Mouse (Mus musculus) hindbrain, postnatal 0 days (tissue): ENCODE measurements at regions not wholly inside any gene's neighbourhood (a gene's known extent, or its start where the extent isn't known, plus 50 kb on each side); places are given as distances from the start of the nearest gene placed in this dataset.

Experiments
- ATAC-seq: fragments of 200-750 bp; cut with Nextera tagmentation; 2 replicates; pipeline ENCODE4 v1.8.0; 2017; ENCODE audit warnings: mild to moderate bottlenecking, moderate TSS enrichment, moderate library complexity
- DNase-seq: peaks from one replicate; pipeline ENCODE4 v3.0.0-alpha.2; 2015; ENCODE audit warnings: low spot score
- H3K27ac ChIP-seq: fragments of 300-500 bp; sonication (generic); 2 replicates; pipeline ENCODE4 v1.5.1; 2014; ENCODE audit warnings: mild to moderate bottlenecking
- H3K27me3 ChIP-seq: fragments of 300-500 bp; sonication (generic); 2 replicates; pipeline ENCODE4 v1.6.1; 2014; ENCODE audit warnings: low read length, mixed read lengths; ENCODE audit not compliant: insufficient read depth
- H3K36me3 ChIP-seq: fragments of 300-500 bp; sonication (generic); 2 replicates; pipeline ENCODE4 v1.6.1; 2014; ENCODE audit warnings: low read length, mixed read lengths; ENCODE audit not compliant: insufficient read depth
- H3K4me1 ChIP-seq: fragments of 300-500 bp; sonication (generic); 2 replicates; pipeline ENCODE4 v1.6.1; 2014; ENCODE audit warnings: antibody characterized with exemption, low read length, mixed read lengths; ENCODE audit not compliant: insufficient read depth
- H3K4me2 ChIP-seq: fragments of 300-500 bp; sonication (generic); 2 replicates; pipeline ENCODE4 v1.6.1; 2014; ENCODE audit warnings: low read depth, mild to moderate bottlenecking, low read length, moderate library complexity, mixed read lengths
- H3K4me3 ChIP-seq: fragments of 300-500 bp; sonication (generic); 2 replicates; pipeline ENCODE4 v1.5.1; 2014; ENCODE audit warnings: low read length
- H3K9ac ChIP-seq: fragments of 300-500 bp; sonication (generic); replicated peaks from 2 replicates; pipeline ENCODE4 v1.6.1; 2014; ENCODE audit warnings: mild to moderate bottlenecking, low read length, moderate library complexity, mixed read lengths
- H3K9me3 ChIP-seq: fragments of 300-500 bp; sonication (generic); 2 replicates; pipeline ENCODE4 v1.6.1; 2016; ENCODE audit warnings: low read length, mixed read lengths
- CTCF ChIP-seq: IDR thresholded peaks from 2 replicates; pipeline ENCODE4 v1.5.1; 2016; ENCODE audit warnings: antibody characterized with exemption, control low read depth, low read depth
- whole genome bisulfite sequencing: fragments of 180-500 bp; shearing (Covaris S2); extraction: QIAGEN DNeasy Blood & Tissue Kit; methylation state at CpG from one replicate; pipeline ENCODE4 v1.1.7; 2014; 5-methylcytosine and 5-hydroxymethylcytosine counted together

DNA sequence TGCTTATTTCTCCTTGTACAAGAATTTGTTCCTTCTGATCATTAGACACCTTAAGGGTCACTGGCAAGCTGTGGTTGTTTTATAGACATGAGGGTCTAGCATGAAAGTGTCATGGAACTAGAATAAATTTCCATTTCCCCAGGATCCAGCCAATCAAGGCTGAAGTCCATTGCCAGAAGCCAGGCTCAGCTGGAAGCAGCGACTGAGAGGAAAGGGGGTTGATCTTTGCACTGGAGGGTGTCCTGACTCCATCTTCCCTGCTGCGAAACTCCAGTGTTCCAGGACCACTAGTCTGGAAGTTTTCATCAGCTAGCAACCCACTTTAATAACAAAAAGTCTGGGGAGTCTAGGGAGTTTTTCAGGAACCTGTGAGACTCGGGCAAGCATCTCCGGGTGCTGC is 517.0 kb downstream of the Kcnj2 start:
- no peak overlapping the region for H3K4me3 ChIP-seq
- no peaks in the 10 kb centered on the region for H3K27me3 ChIP-seq
- no peak overlapping the region for H3K9ac ChIP-seq
- no peak for ATAC-seq
- H3K36me3 ChIP-seq: no peaks in the 10 kb centered on the region
- no peak overlapping the region for H3K4me2 ChIP-seq
- H3K4me1 ChIP-seq: no peaks in the 10 kb centered on the region
- H3K9me3 ChIP-seq: no peaks in the 10 kb centered on the region
- DNase-seq: no peak
- no peak for TF ChIP-seq CTCF
- 77% methylated on average over 4 of the region's 4 CpGs for WGBS
- no peak overlapping the region for H3K27ac ChIP-seq

DNA sequence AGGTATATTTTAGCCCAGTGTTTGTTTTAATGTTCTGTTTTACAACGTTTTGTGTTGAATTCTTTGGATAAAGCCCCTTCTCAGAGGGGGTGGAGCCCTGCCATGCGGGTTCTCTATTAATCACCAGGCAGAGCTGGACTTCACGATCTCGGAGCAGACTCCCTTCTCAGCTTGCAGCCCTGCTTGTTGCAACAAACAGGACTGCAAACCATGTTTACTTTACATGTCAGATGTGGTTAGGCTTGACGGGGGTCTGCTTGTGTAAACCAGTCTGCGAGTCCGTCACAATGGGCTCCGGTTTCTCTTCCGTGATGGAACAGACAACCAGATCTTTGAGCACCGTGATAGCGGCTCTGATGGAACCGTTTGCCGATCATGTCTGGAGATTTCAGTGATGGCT is 517.6 kb downstream of the Kcnj2 start:
- 78% methylated on average over 13 of the region's 13 CpGs for WGBS
- H3K4me2 ChIP-seq: peak overlapping the region; percentile 3; the same call in 1 of the 2 replicates

DNA sequence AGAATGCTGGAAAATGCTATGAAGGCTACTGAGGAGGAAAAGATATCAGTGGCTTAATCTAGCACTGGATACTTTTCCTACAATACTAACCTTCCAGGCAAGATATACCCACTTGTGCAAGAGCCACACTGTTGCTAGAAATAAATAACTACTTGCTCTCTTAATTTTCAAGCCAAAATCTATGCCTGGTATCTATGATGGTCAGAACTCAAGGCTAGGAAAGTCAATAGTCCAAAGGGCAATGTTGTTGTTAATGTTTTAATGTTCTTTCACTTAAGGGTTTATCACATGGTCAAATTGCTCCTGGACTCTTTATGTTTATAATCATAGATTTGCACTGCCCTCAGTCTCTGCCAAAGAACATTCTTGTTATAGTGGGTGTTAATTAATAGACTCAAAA is 533.5 kb downstream of the Kcnj2 start:
- no peaks in the 10 kb centered on the region for H3K4me1 ChIP-seq
- no peak for DNase-seq
- TF ChIP-seq CTCF: no peak
- no peak overlapping the region for H3K27ac ChIP-seq
- no peak for ATAC-seq
- no peak overlapping the region for H3K9ac ChIP-seq
- no peaks in the 10 kb centered on the region for H3K9me3 ChIP-seq
- no peaks in the 10 kb centered on the region for H3K27me3 ChIP-seq
- H3K36me3 ChIP-seq: no peaks in the 10 kb centered on the region
- no peak overlapping the region for H3K4me2 ChIP-seq
- H3K4me3 ChIP-seq: no peak overlapping the region

More for the DNA sequence above, 517.6 kb downstream of the Kcnj2 start:
- H3K36me3 ChIP-seq: no peaks in the 10 kb centered on the region
- no peak overlapping the region for H3K4me3 ChIP-seq
- H3K27ac ChIP-seq: no peak overlapping the region
- DNase-seq (no peak), ATAC-seq (no peak)
- no peak for TF ChIP-seq CTCF
- H3K9ac ChIP-seq: no peak overlapping the region
- H3K27me3 ChIP-seq: no peaks in the 10 kb centered on the region
- H3K4me1 ChIP-seq: no peaks in the 10 kb centered on the region
- no peaks in the 10 kb centered on the region for H3K9me3 ChIP-seq

DNA sequence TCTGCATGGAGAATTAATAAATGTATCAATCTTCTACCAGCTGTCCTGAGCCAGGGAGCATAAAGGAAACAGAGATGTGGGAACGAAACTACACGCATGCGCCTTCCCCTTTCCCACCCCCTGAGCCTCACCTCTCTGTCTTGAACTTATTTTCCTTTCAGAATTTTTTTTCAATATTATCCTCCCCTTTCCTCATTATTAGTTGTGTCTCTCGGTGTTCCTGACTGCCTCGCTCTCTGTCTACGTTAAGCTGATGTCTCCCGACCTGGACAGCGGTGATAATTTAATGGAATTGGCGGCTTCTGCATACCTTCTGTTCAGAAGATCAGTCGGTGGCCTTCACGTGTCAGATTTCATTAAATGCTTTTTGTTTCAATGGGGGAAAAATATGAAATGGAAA is 539.2 kb downstream of the Kcnj2 start:
- Histone ChIP-seq H3K4me1 (no peaks in the 10 kb centered on the region), H3K36me3 (no peaks in the 10 kb centered on the region), H3K27me3 (no peaks in the 10 kb centered on the region), H3K9ac (no peak overlapping the region), H3K27ac (no peak overlapping the region), H3K9me3 (no peaks in the 10 kb centered on the region), H3K4me3 (peak overlapping the region; percentile 18; the same call in 1 of the 2 replicates), H3K4me2 (peak overlapping the region; percentile 41)
- no peak for ATAC-seq
- no peak for DNase-seq
- 70% methylated on average over 11 of the region's 11 CpGs for WGBS
- no peak for TF ChIP-seq CTCF

DNA sequence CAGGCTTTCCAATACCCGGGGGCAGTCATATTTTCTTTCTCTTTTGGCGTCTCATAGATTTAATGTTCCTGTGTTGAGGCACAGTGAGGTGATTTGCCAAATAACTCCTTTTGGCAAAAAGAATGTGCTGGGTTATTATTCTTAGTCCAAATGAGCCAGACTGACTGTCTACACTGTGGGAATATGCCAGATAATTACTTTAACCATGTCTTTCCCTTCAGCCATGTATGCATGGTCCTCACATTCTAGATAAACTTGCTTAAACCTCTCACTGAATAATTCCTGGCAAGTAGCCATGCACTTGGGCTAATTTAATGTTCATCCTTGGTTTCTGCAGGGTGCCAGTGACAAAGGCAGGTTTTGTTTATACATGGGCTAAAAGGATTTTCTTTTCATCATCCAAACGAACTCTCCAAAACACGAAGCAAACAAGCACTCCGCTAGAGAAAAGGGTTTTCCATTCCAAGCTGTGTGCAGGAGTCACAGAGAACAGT is 544.6 kb downstream of the Kcnj2 start:
- ATAC-seq (no peak), DNase-seq (peak; percentile 18)
- H3K9ac ChIP-seq: no peak overlapping the region
- TF ChIP-seq CTCF: no peak
- H3K4me1 ChIP-seq: no peaks in the 10 kb centered on the region; the same call in 1 of the 2 replicates
- 39% methylated on average over 5 of the region's 5 CpGs for WGBS
- no peak overlapping the region for H3K27ac ChIP-seq
- no peak overlapping the region for H3K4me2 ChIP-seq
- H3K9me3 ChIP-seq: no peaks in the 10 kb centered on the region
- H3K4me3 ChIP-seq: no peak overlapping the region
- no peaks in the 10 kb centered on the region for H3K36me3 ChIP-seq
- no peaks in the 10 kb centered on the region for H3K27me3 ChIP-seq

DNA sequence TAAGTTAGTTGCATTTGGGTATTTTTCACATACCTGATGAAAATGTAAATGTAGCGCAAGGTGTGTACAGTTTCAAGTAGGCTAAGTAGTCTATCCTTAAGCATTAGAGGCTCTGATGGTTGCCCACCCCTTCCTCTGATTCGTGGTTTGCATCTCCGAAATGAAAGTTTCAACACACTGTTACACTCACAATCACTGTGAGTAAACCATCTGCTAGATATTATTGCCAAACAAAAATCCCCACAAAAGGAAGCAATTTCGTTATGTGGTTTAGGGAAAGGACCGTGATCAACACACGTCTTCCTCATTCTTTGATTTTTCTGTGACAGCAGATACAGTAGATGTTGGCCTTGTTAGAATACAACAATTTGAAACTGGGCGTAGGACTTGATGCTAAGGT is 577.6 kb downstream of the Kcnj2 start:
- no peak for TF ChIP-seq CTCF
- no peak overlapping the region for H3K27ac ChIP-seq
- no peak for ATAC-seq
- H3K36me3 ChIP-seq: no peaks in the 10 kb centered on the region
- WGBS: 89% methylated on average over 7 of the region's 7 CpGs
- no peaks in the 10 kb centered on the region for H3K4me1 ChIP-seq
- no peaks in the 10 kb centered on the region for H3K27me3 ChIP-seq
- H3K9me3 ChIP-seq: no peaks in the 10 kb centered on the region
- H3K4me3 ChIP-seq: no peak overlapping the region
- DNase-seq: no peak
- no peak overlapping the region for H3K4me2 ChIP-seq
- H3K9ac ChIP-seq: no peak overlapping the region

DNA sequence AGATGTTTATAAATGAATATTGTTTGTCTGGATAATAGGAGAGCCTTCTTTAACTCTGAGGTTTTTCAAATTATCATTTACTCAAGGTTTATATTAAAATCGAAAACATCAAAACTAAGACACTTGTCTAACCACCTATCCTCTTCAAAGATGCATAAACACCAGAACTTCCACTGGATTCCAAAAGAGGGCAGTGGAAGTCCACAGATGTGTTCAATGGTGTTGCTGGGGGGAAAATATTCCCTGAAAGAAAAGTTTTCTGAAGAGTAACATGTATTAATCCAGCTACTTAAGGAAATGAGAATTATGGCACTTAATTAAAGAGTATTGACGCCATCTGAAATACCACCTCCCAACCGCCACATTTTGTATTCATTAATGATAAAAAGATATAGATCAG is 586.9 kb downstream of the Kcnj2 start:
- H3K9ac ChIP-seq: no peak overlapping the region
- H3K9me3 ChIP-seq: no peaks in the 10 kb centered on the region
- H3K4me1 ChIP-seq: no peaks in the 10 kb centered on the region
- peak; percentile 78 for DNase-seq
- peak; percentile 87 for TF ChIP-seq CTCF
- no peak overlapping the region for H3K4me3 ChIP-seq
- WGBS: 48% methylated on average over 3 of the region's 3 CpGs
- H3K4me2 ChIP-seq: no peak overlapping the region
- no peaks in the 10 kb centered on the region for H3K27me3 ChIP-seq
- H3K36me3 ChIP-seq: no peaks in the 10 kb centered on the region
- no peak for ATAC-seq
- H3K27ac ChIP-seq: no peak overlapping the region
